Mouse (Mus musculus) left cerebral cortex, postnatal 36 days (tissue): ENCODE results near the gene Sh3pxd2a. TPM values are rescaled to one million over a fixed set of nuclear protein-coding genes. Genes with fewer than 3 reads are reported as not detected.

Experiments
- DNase-seq, 2 experiments: peaks; one replicate each; pipeline ENCODE4 v3.0.0; 2021 to 2022; ENCODE audit warnings: low spot score in 2 of 2, mixed read lengths in 1 of 2
- intact Hi-C: fragments of 180-260 bp; cut with DNase I; formaldehyde crosslinking; loops from one replicate; pipeline ENCODE4 v1.15.1; 2025
- microRNA-seq: library from miRNA; unstranded; fragments of <30 nt; microRNA quantifications from one replicate; pipeline ENCODE4 v1.2.0, GENCODE M21; 2022
- total RNA-seq, 2 experiments: library from RNA; stranded (reverse); gene quantifications; 2 replicates each; pipeline ENCODE4 v1.2.3; 2021

Sh3pxd2a gene
- total RNA-seq, 2 experiments from 2014 or later: 27.9 to 36.1 TPM

DNA sequence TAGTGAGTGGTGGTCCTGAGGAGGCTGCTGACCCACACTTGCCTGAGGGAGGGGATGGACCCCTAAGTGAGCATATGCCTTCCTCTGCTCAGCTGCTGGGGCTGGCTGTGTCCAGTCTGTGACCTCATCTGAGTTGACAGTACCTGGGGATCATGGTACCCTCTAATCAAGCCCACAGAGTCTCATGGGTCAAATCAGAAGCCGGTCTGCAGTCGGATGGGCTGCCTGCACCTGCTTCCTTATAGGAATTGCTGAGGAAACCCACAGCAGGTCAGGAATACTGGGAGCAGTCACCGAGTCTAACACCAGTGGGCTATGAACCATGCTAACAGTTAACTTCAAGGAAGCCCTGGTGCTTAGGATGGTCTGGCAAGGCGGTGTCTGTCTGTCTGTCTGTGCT, 253.8 kb downstream of the Sh3pxd2a start:
- DNase-seq: no peak
- intact Hi-C loops: no loop called here

Small RNA genes within 50 kb of the gene (microRNA-seq; reads per million reads assigned to microRNA genes)
- gene Mir6995: 1.5 reads per million

Other genes with a start within 250 kb of the Sh3pxd2a start
- gene Stn1, start 73.1 kb upstream of the Sh3pxd2a start, total RNA-seq: 10 to 100 TPM; 23.9 to 30.8 TPM
- 10 to 100 TPM; 53.4 to 61.2 TPM for gene Slk, start 115.3 kb upstream of the Sh3pxd2a start, total RNA-seq
- under 1 TPM; 0.32 TPM for gene Col17a1, start 227.7 kb upstream of the Sh3pxd2a start, total RNA-seq